Mouse (Mus musculus) CH12.LX (cell line): Measurements from ENCODE around the gene Rgs5.

Experiments used
- CTCF ChIP-seq, 2 experiments: IDR thresholded peaks in 1 of 2; conservative IDR thresholded peaks in 1 of 2; 2 replicates each; pipeline ENCODE4 v1.5.1; 2011 to 2012; ENCODE audit warnings: low read depth in 2 of 2, low read length in 2 of 2, improper control_type of control experiment in 1 of 2, inconsistent platforms in 1 of 2, mild to moderate bottlenecking in 1 of 2, moderate library complexity in 1 of 2
- E2F4 ChIP-seq: IDR thresholded peaks from 2 replicates; pipeline ENCODE4 v1.6.1; 2011; ENCODE audit warnings: low read depth, low read length, improper control_type of control experiment; ENCODE audit not compliant: insufficient replicate concordance
- MEF2A ChIP-seq: IDR thresholded peaks from 2 replicates; pipeline ENCODE4 v1.6.1; 2014; ENCODE audit warnings: low read depth, mild to moderate bottlenecking, inconsistent platforms, low read length, improper control_type of control experiment, borderline replicate concordance
- NRF1 ChIP-seq: IDR thresholded peaks from 2 replicates; pipeline ENCODE4 v1.6.1; 2014; ENCODE audit warnings: low read depth, mild to moderate bottlenecking, inconsistent platforms, low read length, improper control_type of control experiment, moderate library complexity
- POLR2A ChIP-seq: IDR thresholded peaks from 2 replicates; pipeline ENCODE4 v1.6.1; 2011; ENCODE audit warnings: low read depth, mild to moderate bottlenecking, improper control_type of control experiment, low read length
- TCF12 ChIP-seq: IDR thresholded peaks from 2 replicates; pipeline ENCODE4 v1.6.1; 2014; ENCODE audit warnings: low read depth, mild to moderate bottlenecking, inconsistent platforms, low read length, improper control_type of control experiment
- ZC3H11A ChIP-seq: IDR thresholded peaks from 2 replicates; pipeline ENCODE4 v1.6.1; 2012; ENCODE audit warnings: low read depth, mild to moderate bottlenecking, inconsistent platforms, low read length, improper control_type of control experiment

- TF ChIP-seq ZC3H11A: no peak
- TF ChIP-seq MEF2A: no peak
- TF ChIP-seq E2F4: no peak
- TF ChIP-seq POLR2A: no peak
- TF ChIP-seq NRF1: no peak
- no peak for TF ChIP-seq CTCF (conservative IDR thresholded peaks at IDR 0.05 in 1 of 2, IDR thresholded peaks at IDR 0.05 in 1 of 2; ENCODE audit: low read depth in 2 of 2, low read length in 2 of 2)
- no peak for TF ChIP-seq TCF12
Measured at GRCm38 (mm10) chr1:169726319-169726718, 71.0 kb downstream of the Rgs5 start.
